Mouse (Mus musculus) adrenal gland, adult (tissue): ENCODE measurements around the gene Igfn1.

Experiments
- DNase-seq, 2 experiments: peaks; one replicate each; pipeline ENCODE4 v3.0.0; 2022 to 2023; ENCODE audit warnings: low spot score in 1 of 2; ENCODE audit not compliant: inconsistent age in 2 of 2

Gene Igfn1

GRCm38 (mm10) chr1:136008159-136008533, 2.0 kb upstream of the Igfn1 start:
- no peak for DNase-seq

- DNase-seq = peak; percentile 87 to 96
These were observed 1.3 kb upstream of the Igfn1 start, which contains the start of gene Tmem9 for GRCm38 (mm10) chr1:136007211-136008158. Gene Tmem9 (plus strand): TSS chr1:136008150.

GRCm38 (mm10) chr1:136001438-136001837, 4.7 kb downstream of the Igfn1 start:
- no peak for DNase-seq

GRCm38 (mm10) chr1:135999720-136000287, 6.3 kb downstream of the Igfn1 start:
- DNase-seq = no peak

GRCm38 (mm10) chr1:135997537-135997936, 8.6 kb downstream of the Igfn1 start:
- DNase-seq = no peak

- no peak for DNase-seq
These were observed 12.7 kb downstream of the Igfn1 start for GRCm38 (mm10) chr1:135993470-135993869.

GRCm38 (mm10) chr1:135989876-135990275, 16.3 kb downstream of the Igfn1 start:
- no peak for DNase-seq

- no peak for DNase-seq
These were observed 22.0 kb downstream of the Igfn1 start for GRCm38 (mm10) chr1:135984105-135984504.

GRCm38 (mm10) chr1:135972576-135972975, 33.6 kb downstream of the Igfn1 start:
- DNase-seq = peak; percentile 49 to 68

GRCm38 (mm10) chr1:135970486-135970885, 35.7 kb downstream of the Igfn1 start:
- DNase-seq = no peak

- no peak for DNase-seq
These were observed 38.4 kb downstream of the Igfn1 start for GRCm38 (mm10) chr1:135967739-135968138.

- DNase-seq = no peak
These were observed 41.6 kb downstream of the Igfn1 start for GRCm38 (mm10) chr1:135964561-135964960.

- DNase-seq = no peak
These were observed 43.0 kb downstream of the Igfn1 start for GRCm38 (mm10) chr1:135963177-135963576.

- peak in 1 of 2 experiments; percentile 72 for DNase-seq
These were observed 47.7 kb downstream of the Igfn1 start for GRCm38 (mm10) chr1:135958483-135958882.

- no peak for DNase-seq
These were observed 57.3 kb downstream of the Igfn1 start for GRCm38 (mm10) chr1:135948871-135949270.

- no peak for DNase-seq
These were observed 59.9 kb downstream of the Igfn1 start for GRCm38 (mm10) chr1:135946247-135946646.

- DNase-seq = peak; percentile 21 to 75
These were observed 60.4 kb downstream of the Igfn1 start for GRCm38 (mm10) chr1:135945711-135946110.

GRCm38 (mm10) chr1:135944526-135945259, 61.4 kb downstream of the Igfn1 start:
- peak; percentile 65 to 91 for DNase-seq

GRCm38 (mm10) chr1:135943713-135944112, 62.4 kb downstream of the Igfn1 start:
- no peak for DNase-seq

GRCm38 (mm10) chr1:135942116-135942515, 64.0 kb downstream of the Igfn1 start:
- DNase-seq = no peak

GRCm38 (mm10) chr1:135941259-135942006, 64.7 kb downstream of the Igfn1 start:
- no peak for DNase-seq
